Mouse (Mus musculus): ENCODE measurements around the gene Git2.

Gene Git2

GRCm38 (mm10) chr5:114720784-114721183, 54.5 kb downstream of the Git2 start:
- DNase-seq (ENCODE audit: low spot score in 2 of 2) = no peak

DNA sequence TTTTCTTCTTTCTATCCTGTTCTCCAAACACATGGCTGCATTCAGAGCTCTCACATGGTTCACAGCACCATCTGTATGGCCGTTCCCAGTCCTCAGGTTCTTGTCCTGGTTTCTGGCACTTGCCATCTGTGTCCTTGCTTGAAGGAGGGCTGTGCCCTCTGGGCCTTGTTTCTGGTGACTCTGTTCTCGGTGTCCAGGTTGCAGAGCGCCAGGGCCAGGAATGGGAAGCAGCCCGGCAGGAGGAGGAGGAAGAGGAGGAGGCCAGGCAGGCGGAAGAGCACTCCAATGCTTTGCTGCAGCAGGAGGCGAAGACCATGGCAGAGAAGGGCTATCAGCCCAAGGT, 55.4 kb downstream of the Git2 start:
- no peak for DNase-seq (ENCODE audit: low spot score in 2 of 2)

GRCm38 (mm10) chr5:114719003-114719927, 56.1 kb downstream of the Git2 start:
- DNase-seq (ENCODE audit: low spot score in 2 of 2) = no peak

DNA sequence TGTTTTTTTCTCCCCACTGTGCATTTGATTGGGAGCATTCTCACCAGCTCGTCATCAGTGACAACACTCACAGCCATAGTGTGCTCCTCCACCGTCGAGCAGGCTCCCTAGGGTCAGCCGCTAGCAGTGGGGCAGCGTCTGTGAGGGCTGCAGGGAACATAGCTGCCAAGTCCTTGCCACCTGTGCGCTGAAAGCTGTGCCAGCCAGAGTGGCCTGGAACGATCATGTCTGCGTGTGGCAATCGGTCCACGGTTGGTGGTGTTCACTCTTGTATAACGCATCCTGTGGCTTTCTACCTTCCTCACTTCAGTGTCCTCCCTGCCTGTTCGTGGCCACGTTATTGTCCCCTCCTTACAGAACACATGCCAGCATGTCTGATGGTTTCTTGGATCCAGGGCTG, 56.8 kb downstream of the Git2 start:
- DNase-seq (ENCODE audit: low spot score in 2 of 2) = no peak

DNA sequence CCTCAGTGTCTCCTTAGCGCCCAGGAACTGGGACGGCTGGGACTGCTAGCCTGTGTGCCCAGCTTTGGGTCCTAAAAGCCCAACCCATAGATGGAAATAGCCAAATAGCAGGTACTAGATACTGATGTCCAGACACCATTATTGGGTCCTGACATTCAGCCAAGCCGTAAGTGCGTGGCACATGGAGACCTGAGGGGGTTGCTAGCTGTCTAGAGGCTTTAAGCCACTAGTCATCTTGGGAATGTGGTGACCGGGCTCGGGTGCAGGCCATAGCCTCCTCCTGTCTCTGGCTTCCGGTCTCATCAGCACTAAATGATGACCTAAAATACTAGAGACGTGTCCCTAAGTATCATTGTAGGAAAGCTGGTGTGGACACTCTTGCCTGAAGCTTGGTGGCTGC, 57.4 kb downstream of the Git2 start:
- no peak for DNase-seq (ENCODE audit: low spot score in 2 of 2)

DNA sequence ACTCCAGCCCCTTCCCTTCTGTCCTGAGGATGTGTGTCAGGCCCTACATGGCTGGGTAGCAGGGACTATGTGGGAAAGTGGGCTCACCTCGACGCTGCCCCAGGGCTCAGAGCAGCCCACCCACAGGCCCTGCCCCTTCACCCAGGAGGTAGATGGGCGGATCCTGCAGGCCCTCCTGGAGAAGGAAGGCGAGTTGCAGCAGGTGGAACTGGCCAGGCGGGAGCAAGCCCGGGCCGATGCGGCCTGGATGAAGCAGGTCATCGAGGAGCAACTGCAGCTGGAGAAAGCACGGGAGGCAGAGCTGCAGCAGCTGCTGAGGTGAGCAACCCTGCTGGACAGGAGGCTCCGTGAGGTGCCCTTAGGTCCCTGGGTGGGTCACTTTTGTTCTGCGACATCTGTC, 58.0 kb downstream of the Git2 start:
- no peak for DNase-seq (ENCODE audit: low spot score in 2 of 2)

DNA sequence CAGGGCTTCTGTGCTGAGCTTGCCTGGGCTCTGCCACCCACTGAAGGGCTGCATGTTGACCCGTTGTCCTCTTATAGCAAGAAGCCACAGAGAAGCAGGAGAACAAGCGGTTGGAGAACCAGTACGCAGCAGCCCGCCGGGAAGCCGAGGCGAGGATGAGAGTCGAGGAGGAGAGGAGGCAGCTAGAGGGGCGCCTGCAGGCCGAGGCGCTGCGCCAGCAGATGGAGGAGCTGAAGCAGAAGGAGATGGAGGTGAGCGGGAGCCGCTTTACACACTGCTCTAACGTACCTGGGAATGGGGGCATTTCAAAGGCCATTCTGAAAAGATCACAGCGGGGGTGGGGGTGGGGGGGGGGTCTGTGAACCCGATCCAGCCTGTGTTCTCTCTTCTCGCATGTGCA, 60.8 kb downstream of the Git2 start:
- DNase-seq (ENCODE audit: low spot score in 2 of 2) = no peak

- no peak for DNase-seq (ENCODE audit: low spot score in 2 of 2)
These were observed 66.0 kb downstream of the Git2 start for GRCm38 (mm10) chr5:114709357-114709756.

GRCm38 (mm10) chr5:114708491-114708890, 66.8 kb downstream of the Git2 start:
- no peak for DNase-seq (ENCODE audit: low spot score in 2 of 2)

DNA sequence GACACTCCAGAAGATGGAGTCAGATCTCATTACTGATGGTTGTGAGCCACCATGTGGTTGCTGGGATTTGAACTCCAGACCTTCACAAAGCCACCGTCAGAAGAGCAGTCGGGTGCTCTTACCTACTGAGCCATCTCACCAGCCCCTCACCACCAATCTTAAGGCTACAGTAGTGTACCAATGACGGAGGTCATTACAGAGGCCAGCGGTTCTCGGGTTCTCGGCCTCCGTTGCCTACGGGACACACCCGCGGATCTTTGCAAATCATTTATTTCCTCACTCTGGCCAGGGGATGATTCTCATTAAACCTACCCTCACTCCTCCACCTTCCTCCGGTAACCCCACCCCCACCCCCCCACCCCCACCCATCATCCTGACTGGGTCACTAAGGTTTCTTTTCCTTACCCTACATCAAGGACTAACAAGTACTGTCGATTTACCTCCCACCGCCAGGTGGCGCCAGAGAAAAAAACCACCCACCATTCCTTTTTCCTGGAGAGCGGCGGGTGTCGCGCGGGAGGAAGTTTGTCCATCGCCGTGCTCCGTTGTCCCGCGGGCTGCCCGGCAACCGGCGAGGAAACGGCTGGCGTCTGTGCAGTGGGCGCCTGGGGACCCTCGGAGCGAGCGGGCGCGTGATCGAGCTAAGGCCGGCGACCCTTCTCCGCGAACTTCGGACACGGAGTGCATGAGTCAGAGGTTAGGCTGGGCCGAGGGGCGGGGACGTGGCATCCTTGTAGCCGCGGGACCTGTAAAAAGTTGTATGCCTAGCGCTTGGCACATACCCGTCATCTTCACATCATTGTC, 67.8 kb downstream of the Git2 start, which contains the start of gene Tchp:
Gene Tchp, plus strand, starts transcription at position 496 of the 804 bp plus-strand sequence.
- peak; percentile 96 for DNase-seq (ENCODE audit: low spot score in 2 of 2)

DNA sequence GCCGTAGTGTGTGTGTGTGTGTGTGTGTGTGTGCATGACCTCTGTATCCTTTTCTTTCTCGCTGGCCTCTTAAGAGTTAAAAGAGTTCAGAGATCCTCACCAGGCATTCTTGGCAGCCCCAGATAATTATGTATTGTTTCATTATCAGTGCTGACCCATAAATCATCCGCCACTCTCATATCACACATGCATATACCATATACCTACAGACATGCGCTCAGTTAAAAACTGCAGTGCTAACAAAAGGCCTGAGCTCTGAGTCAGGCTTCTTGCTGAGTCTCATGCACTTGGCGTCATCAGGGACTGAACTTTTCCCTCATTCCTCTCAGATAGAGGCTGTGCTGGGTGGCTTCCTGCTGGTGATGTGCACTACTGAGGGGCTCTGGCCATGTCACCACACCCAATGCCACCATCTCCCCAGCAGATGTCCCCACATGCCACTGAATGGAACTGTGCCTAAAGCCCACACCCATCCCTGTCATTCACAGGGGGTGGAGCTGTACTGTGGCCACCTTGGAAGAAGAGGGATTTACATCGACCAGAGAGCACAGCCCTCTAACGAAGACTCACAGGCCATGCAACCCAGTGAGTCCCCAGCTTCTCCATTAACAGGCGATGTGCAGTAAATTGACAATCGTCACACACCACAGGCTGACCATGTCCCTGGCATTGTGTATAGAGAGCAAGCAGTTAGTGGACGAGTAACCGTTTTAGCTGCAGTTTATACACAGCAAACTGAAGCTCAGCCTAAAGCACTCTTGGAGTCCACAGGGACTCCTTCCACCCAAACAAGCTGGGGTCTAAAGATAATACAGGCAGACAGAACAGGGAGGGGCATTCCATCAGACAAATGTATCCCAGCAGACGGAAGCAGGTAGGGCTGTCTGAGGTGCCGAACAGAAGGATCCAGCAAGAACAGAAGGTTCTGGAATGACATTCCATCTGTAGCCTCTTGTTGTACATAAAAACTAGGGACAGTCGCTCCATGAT, 72.6 kb downstream of the Git2 start:
- peak in 1 of 2 experiments; percentile 56 for DNase-seq (ENCODE audit: low spot score in 2 of 2)

- no peak for DNase-seq (ENCODE audit: low spot score in 2 of 2)
These were observed 76.3 kb downstream of the Git2 start for GRCm38 (mm10) chr5:114699015-114699414.

GRCm38 (mm10) chr5:114698044-114698746, 77.1 kb downstream of the Git2 start:
- no peak for DNase-seq (ENCODE audit: low spot score in 2 of 2)

DNA sequence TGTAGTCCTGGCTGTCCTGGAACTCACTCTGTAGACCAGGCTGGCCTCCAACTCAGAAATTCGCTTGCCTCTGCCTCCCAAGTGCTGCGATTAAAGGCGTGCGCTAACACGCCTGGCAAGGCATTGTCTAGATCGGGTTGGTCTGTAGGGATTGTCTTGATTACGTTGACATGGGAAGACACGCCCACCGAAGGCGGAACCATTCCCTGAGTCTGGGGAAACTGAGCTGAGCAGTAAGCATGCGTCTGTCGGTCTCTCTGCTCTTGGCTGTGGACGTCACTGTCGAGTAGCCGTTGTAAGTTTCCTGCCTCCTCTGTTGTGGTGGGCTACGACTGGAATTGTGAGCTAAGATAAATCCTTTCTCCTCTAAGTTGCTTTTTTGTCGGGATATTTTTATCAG, 78.4 kb downstream of the Git2 start:
- DNase-seq (ENCODE audit: low spot score in 2 of 2) = no peak

DNA sequence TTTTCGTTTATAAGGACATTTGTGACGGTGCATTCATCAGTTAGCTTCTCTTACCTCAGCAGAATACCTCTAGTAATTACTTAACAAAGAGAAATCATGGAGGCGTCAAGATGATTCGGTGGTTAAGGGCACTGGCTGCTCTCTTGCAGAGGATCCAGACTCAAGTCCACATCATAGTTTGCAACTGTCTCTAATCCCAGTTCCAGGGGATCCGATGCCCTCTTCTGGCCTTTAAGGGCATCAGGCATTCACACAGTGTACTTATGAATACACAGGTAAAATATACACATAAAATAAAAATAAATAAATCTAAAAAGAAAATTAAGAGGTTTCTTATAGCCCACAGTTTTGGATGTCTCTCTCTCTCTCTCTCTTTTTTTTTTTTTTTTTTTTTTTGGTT, 79.5 kb downstream of the Git2 start:
- DNase-seq (ENCODE audit: low spot score in 2 of 2) = no peak

DNA sequence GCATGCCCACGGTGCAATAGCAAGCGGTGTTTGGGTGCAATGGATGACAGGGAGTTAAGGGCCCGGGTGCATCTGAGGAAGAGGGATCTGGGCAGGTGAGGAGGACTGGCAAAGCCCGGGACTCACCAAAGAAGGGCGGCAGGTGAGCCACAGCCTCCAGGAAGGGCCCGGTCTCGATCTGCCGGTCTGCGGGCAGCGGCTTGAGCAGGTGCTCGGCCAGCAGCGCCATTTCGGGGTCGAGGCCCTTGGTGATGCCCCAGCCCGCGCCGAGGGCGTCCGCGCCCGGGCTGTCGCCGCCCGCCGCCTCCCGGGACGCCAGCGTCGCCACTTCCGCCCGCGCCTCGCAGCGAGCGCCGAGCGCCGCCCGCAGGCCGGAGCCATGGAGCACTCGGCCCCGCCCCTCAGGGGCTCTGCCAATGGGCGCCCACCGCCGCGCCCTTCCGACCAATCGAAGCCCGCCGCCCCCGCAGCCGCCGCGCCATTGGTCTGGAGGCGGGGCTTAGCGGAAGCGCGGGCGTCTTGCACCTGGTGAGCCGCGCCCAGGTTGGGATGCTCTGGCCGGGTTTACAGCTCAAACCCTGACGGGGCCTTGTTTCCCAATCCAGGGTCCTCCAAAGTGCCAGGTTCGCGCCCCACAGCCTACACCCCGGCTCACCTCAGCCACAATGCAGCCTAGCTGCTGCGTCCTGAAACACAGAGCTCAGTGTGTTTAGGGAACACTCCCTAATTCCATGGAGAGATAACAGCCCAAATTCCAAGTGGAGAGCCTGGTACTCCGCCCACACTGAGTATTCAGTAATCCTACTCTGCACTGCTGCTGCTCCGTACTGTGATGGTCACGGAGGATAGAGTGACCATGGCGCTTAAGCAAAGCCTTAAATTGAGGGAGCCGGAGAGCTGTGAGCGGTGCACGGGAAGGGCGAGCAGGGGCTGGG, 84.4 kb downstream of the Git2 start, which contains the start of gene Gltp:
Gene Gltp, minus strand, starts transcription at position 352 of the 935 bp plus-strand sequence.
- DNase-seq (ENCODE audit: low spot score in 2 of 2) = peak; percentile 91 to 96

DNA sequence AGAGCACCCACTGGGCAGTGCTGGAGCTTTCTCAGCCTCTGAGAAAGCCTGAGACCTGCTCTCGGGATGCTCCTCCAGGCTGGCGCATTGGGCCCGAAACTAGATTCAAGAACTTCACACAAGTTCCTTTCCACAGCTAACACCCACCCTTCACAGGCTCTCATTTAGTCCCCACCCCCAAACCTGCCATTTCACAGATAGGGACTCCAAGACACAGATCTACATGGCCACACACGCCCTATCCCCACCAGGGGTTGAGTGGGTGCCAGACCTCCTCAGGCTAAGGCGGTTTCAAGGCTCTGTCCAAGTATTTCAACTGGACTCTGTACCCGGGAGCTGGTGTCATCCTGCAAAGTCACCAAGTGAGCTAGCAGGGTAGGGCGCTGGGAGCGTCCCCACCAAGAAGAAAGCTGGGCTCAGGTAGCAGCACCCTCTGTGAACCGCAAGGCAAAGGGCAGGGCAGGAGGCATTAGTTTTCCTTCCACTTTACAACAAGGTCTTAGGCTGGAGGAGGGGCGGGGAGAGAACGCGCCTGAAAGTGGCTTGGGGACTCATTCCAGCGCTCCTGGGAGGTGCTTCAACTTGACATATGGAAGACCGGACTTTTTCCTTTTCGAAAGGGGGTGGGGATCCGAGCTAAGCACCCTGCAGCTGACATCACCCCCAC, 85.5 kb downstream of the Git2 start:
- peak; percentile 57 to 59 for DNase-seq (ENCODE audit: low spot score in 2 of 2)

GRCm38 (mm10) chr5:114688703-114689102, 86.6 kb downstream of the Git2 start:
- no peak for DNase-seq (ENCODE audit: low spot score in 2 of 2)

DNA sequence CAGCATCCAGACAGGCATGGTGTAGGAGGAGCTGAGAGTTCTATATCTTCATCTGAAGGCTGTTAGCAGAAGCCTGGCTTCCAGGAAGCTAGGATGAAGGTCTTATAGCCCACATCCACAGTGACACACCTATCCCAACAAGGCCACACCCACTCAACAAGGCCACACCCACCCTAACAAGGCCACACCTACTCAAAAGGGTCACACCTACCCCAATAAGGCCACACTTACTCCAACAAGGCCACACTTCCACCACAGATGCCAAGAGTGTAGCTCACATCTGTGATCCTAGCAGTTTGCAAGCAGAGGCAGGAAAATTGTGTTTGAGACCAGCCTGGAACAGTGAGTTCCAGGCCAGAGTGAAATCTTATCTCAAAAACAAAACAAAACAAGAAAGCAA, 87.4 kb downstream of the Git2 start:
- no peak for DNase-seq (ENCODE audit: low spot score in 2 of 2)

Measured in spleen, postnatal 10 days (tissue).